Mouse (Mus musculus) mesoderm, embryonic 11.5 days (tissue): ENCODE measurements around the gene Itprid2.
"Not testable (repeated sequence)": the region's sequence is repeated elsewhere in the genome, so short reads cannot be mapped to it uniquely, and the experiment has no call there.

Experiments used
- DNase-seq: peaks from one replicate; pipeline ENCODE4 v3.0.0-alpha.2; 2012; ENCODE audit warnings: low read depth, low spot score

Gene Itprid2

DNA sequence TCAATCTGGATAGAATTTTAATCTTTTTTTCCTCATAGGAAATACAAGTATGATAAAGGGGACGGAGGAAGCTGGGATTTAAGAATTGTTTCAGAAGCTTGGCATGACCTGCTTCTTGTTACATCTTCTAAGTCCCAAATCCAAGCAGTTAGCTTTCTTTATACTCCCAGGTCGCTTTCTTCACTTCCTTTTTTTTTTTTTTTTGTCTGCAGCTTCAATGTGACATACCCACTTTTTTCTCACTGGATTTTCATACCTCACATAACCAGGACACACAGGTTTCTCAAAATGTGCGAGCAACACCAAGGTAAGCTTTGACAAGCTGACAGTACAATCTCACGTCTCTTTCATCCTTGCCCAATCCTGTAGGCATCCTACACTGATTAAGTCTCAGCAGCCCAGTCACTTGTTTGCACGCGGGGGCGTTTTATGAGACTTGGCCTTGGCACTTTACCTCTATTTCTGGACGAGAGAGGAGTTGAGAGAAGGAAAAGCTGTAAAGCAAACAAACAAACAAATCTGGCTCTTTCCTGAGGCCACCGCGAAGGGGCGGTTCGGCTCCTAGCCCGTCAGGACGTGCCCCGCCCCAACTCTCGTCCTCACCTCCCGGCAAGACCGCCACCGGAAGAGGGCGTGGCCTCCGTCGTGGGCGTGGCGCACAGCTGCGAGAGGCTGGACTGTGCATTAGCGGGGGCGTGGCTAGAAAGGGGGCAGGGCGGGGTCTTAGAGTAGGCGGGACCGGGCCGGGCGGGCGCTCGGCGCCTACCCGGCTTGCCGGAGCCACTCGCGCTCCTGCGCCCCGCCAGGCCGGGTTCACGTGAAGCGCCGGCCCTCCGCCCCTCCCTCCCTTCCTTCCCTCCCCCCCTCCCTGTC lies at the start of gene Itprid2:
Itprid2 (plus strand) TSS at position 825 of the 873 bp plus-strand sequence.
- DNase-seq: peak; percentile 98

DNA sequence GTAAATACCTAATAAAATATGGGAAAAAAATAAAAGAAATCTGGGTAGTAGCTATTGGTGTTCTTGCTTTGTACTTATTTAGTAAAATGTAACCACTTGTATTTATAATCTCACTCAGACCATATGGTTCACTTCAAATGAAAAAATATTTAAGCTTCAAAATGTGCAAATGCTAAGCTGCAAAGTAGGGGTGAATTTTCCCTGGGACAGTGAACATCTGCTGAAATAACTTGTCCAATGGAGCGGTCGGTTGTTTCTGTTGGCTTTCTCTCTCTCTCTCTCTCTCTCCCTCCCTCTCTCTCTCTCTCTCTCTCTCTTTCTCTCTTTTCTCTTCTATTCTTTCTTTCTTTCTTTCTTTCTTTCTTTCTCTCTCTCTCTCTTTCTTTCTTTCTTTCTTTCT lies 39.0 kb upstream of the Itprid2 start:
- no peak for DNase-seq

DNA sequence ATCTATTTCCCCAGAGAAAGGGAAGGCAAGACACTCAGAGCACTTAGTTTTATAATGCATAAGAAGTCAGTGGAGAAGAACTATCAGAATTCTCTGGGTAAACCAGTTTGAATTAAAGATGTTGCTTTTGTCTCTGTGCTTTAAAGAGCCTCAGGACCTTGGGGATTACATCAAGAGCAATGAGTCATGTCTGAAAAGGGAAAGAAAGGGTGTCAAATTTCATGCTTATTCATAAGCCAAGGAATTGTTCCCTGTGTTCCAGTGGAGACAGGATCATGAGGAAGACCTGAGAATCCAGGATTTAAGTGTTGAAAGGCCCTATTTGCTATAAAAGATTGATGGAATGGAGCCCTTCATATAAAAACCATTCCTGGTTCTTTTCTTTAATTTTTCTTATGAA lies 38.1 kb upstream of the Itprid2 start:
- no peak for DNase-seq

DNA sequence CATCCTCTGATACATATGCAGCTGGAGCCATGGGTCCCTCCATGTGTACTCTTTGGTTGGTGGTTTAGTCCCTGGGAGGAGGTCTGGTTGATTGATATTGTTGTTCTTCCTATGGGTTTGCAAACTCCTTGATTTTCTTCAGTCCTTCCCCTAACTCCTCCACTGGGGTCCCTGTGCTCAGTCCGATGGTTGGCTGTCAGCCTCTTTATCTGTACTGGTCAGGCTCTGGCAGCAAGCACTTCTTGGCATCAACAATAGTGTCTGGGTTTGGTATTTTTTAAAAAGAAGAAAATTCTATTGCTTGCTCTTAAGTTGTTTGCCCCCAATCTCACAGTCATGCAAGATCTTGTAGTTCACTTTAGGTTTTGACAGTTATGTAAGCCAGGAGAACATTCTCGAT lies 34.0 kb upstream of the Itprid2 start:
- DNase-seq: not testable (repeated sequence)

DNA sequence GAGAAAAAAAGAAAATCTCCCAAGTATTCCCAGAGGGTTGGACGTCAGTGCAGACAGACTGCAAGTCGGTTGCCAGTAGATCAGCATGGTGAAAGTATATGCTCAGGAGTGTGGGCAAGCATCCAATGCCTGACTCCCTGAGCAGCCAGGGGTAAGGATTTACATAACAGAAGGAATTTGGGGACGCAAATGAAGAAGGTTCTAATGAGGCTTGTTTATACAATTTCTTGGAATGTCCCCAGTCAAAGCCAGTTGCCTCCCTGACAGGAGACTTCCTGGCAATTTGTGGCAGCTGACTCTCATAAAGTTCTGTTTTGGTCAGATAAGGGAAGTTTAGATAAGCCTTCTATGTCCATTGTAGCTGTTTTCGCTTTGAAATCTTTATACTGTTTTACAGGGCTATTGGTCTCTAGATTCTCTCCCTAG lies 33.4 kb upstream of the Itprid2 start:
- no peak for DNase-seq

DNA sequence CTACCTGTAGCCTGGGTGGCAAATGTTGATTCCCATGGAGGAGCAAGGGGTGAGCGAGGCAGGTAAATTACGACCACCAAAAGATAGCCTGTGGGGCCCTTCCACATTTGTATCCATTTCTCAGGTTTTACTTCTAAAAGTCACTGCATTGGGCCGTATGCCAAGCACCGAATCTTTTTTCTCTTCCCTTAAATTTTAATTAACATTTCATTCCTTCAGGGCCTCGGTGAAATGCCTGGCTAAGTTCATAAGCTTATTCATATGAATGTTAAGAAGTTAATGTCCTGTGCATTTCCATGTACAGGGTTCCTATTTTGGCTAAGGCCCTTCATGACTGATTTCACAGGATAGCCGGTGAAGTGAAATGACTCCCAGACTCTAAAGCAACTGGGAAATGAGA lies 32.8 kb upstream of the Itprid2 start:
- no peak for DNase-seq

DNA sequence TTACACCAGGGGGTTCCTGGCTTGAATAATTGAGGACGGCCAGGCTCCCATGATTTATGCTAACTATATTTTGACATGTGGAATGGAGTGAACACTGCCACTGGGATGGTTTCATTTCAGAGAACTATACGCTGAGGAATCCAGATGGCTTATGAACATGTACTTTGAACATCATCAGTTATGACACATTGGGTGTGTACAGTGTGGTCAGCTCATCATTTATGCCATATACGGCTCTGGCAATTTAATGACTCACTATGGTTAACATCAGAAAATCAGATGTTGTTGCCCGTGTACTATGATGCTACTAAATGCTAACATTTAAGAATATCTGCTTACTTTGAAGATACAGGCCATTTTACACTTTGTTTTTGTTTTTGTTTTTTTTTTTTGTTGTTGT lies 31.8 kb upstream of the Itprid2 start:
- DNase-seq: no peak

DNA sequence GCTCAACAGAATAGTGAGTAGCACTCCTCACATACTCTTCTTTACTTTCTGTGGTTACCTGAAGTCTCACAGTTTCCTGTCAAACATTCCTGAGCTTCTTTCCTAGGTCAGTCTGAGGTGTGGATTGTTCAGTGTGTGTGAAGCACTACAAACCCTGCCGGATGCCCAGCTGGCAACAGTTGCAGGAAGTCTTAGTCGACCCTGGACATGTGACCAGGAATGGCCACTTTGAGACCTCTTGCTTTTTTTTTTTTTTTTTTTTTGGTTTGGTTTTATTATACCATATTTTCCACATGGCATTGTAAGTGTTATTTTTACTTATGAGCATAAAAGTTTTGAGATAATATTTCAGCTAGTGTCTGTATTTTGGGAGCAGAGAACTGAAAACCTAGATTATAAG lies 29.1 kb upstream of the Itprid2 start:
- DNase-seq: no peak

DNA sequence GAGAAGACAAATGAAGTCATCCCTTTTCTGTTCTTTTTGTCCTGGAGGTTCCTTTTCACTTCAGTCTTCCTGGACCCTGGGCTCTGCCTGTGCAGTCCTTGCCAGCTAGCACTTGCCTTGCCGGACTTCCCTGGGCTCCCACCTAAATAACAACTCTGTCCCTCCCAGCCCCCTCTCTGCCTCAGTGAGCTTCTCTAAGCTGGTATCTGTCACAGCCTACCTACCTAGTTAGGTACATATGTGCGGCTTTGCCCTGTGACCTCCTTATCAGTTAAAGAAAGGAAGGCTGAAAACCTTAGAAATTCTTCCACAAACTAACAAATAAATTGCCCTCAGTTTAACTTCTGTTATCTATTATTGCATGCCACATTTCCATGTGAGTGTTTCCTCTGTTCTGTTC lies 28.0 kb upstream of the Itprid2 start:
- no peak for DNase-seq

DNA sequence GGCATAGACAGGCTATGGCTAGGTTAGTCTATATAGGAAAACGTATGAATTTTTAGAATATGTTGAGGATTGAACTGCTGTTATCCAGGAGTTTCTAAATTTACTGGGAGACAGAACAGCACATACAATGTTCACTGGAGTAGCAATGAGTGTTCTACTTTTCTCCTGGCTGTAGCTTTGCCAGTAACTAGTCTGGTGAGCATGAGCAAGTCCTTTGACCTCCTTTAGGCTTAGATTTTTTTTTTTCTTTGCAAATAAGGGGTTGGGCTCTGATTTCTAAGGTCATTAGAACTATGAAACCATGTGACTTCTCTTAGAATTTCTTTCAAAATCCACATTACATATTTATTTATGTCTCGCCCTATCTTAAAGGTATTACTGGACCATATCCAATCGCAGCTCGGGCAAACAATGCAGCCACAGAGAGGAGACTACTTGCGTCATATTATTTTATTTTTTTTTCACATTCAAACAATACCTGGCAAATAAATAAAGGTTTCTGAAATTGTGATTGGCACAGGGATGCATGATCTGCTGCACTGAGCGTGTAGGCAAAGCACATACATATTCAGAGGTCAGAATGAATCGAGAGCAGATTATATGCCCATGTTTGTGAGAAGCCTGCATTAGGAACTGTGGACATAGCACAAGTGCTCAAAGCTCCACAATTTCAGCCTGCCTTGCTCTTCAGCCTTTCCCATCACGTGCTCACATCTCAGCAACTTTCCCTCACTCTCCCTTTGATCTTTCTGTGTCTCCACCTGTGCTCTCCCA lies 26.7 kb upstream of the Itprid2 start:
- DNase-seq: no peak

DNA sequence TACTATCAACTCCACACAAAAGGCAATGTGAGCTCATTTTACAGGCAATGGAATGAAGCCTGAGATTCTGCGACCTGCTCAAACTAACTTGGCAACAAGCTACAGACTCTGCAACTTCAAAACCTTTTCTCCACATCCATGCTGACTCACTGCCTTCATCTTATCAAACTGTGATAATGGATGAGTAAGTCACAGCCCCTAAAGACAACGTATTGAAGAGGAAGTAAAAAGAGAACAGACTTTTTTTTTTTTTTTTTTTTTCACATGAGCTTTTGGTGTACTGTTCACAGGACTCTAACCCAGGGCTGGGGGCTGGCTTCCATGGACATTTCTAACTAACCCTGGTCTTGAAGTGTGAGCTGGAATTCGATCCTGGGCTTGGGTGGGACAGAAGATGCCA lies 24.3 kb upstream of the Itprid2 start:
- no peak for DNase-seq

DNA sequence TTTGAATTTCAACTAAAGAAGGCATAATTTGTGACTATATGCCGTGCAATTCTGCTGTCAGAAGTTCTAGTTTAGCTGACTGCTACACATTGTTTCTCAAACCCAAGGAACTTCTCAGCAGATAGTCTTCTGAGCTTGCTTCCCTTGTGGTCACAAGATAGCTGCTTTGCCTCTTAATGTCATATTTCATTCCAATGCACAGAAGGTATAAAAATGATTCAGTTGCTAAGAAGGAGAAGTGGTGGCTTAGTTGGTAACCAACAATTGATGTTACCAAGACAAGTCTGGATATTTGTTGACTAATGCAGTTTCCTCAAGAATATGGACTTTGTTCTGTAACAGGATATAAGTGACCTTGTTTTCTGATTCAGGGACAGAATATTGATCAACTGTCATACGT lies 17.0 kb upstream of the Itprid2 start:
- DNase-seq: no peak

DNA sequence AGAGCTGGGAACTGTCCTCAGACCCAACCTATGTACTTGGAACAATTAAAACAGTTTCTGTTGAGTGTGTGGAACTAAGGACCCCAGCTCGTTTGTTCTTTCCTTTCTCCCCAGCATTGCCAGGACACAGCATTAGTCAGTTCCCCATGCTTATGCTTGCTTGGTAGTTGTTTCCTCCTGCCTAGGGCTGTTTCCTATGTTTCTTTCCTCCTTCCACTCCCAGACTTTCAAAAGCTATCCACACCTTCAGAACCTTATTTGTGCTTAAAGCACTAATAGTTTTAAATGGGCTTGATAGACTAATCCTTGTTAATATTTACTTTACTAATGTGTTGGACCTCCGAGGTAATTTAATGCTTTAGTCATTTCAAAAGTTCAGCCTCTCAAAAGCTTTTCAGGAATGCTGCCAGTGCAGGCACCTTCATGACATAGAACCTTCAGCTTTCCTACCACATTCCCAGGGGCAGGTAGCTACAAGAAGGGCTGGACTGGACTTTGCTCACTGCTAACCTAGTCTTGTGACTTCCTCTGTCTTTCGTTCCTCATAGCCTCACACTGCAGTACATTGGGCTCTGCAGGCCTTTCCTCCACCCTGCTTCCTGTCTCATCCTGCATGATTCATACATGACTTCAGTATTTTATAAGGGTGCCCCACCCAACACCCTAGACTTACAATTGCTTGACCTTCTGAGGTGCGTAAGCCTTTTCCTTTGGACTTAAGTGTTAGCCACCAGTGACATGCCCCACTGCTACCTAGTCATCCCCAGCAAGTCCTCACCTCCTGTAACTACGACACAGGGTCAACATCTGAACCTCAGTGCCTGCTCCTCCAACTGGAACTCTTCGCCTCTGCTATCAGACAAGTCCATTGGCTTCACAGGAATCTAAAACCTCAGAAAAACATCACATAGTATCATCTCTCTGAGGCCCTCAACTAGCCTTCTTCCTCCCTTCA lies 16.3 kb upstream of the Itprid2 start:
- DNase-seq: no peak

DNA sequence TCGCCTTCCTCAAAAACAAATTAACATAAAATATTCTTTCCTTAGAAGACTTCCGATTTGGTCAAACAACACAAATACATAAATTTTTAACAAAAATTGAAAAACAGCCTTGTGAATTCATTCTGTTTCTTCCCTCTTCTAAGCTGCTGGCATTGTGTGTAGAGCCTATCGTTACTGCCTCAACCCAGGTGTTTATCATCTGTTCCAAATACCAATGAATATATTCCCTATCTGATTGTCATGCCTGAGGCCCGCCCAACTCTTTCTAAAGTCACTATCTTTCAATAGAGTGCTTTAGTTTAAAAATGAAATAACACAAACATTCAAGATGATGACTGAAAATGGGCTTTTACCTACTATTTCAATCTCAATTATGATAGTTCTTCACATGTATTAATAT lies 11.9 kb upstream of the Itprid2 start:
- DNase-seq: no peak

DNA sequence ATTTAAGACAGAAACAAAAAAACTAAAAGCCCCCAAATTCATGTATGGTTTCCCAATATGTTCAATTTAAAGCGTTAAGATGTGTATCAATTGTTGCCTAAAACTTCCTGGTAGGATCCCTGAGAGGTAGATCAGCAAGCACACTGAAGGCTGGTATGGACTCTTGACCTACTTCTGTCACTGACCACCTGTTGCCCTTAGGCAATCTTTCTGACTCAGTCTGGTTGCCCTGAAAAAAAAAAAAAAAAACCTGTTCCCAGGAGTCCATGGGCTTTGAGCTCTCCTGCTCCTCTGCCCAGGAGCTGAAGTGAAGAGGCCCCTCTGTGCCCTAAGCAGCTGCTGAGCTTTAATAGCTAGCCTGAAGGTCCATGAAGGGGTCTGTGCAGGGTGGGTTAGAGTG lies 7.5 kb upstream of the Itprid2 start:
- no peak for DNase-seq

DNA sequence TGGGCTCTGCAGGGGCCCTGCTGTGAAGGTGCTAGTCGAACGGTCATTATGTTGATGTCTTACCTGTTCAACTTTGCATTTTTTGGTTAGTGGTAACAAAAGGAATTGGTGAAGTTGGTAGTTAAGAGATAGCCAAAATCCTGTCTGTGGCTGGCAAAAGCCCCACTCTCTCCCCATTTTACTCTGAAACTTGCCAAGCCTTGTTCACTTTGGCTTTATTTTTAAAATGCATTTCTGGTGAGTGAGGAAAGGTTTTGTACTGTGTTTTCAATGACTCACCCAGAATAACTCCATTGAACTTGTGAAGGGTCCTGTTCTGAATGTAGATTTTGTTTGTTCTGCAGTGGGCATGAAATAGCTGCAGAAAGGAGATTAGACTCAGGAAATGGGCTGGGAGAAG lies 4.9 kb upstream of the Itprid2 start:
- no peak for DNase-seq

DNA sequence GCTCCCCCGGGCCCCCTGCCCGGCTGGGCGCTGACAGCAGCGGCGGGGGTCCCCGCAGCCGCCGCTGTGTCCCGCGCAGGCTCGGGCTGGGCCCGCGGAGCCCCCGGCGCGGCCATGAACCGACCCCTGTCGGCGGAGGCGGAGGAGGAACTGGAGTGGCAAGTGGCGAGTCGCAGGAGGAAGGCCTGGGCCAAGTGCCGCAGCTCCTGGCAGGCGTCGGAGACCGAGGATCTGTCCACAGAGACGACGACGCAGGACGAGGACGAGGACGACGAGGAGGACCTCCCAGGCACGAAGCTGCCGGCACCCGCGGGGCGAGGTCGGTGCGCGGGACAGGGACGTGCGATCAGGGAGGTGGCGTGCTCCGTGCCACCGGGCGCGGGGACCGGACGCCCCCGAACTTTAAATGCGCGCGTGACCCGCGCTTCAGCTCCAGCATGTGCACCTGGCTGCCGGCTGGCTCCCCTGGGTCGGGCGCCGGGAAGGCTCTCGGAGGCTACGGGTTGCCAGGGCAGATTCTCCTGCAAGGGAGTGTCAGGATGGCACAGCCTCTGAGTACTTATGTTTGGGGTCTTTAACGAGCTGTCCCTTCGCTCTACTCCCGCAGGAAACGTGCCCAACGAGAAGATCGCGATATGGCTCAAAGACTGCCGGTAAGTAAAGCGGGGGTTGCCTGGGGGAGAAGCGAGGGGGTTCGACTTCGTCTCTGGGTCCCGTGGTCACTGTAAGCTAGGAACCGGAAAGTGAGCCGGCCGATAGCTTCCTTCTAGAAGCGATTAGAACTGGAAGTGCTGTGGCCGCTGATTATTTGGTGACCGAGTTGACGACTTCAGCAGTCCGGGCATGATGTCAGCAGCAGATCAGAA lies 507 bp downstream of the Itprid2 start:
- peak; percentile 64 for DNase-seq

DNA sequence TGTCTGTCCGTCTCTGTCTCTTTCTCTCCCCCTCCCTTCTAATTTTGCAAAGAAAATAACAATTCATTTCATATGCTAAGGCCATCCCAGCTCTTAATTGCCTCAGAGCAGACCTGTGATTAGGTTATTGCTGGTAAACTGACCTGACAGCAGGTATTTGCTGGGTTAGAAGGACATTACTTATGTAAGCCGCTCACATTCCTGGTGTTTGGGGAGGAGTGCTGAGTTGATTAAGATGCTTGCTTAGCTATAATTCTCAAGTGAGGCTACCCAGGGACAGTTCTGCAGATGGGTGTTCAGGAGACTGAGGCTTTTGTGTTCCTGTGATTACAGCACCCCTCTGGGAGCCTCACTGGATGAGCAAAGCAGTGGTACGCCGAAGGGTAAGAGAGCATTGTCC lies 3.8 kb downstream of the Itprid2 start:
- DNase-seq: peak; percentile 23

DNA sequence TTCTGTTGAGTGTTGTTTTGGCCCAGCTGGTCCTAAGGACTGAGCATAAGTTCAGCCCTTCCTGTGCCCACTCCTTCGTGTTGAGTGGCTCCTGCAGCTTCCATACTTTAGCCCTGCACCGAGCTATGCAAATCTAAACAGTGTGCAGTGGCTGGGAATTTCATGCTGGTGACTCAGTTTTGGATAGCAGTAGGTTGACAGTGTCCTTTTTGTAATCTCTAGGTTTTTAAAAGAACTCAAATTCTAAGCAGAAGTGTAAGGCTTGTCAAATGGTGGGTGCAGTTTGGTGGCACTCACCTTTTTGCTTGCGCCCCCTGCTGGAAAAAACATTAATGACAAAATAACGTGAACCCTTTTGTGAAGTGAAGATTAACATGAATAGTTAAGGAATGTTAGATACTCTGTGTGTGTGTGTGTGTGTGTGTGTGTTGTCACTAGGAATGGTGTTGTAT lies 11.1 kb downstream of the Itprid2 start:
- peak; percentile 60 for DNase-seq

DNA sequence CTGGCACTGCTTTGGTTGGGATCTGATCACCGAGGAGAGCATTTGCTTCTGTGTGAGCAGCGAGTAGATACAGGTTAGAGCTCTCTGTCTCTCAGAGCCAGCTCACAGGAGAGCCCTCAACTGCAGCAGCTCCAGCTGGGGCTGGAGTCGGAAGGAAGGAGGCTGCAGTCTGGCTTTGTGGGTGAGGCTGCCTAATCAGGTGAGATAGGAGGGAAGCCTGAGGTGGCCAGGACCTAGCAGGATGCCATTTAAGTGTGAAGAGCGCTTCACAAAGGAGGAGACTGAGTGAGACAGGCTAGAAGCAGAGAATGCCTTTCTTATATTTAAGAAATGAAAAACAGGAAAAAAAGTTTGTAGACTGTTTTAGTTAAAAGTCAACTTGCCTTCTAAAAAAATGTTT lies 11.9 kb downstream of the Itprid2 start:
- DNase-seq: no peak

DNA sequence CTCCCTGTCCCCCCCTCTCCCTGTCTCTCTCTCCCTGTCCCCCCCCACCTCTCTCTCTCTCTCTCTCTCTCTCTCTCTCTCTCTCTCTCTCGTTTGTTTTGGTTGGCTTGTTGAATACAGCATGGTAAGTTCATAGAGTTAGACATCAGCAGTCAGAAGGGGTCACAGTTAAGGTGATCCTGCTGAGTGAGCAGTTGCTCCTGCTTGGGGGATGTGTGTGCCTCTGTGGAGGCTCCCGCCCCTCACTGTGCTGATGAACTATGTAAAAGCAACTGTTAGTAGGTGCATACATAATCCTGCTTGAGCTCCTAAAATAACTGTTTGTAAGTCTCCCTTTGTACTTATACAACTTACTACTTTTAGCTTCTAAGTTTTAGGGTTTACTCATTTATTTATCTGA lies 12.6 kb downstream of the Itprid2 start:
- DNase-seq: no peak
